Mouse (Mus musculus) CH12.LX (cell line): Measurements from ENCODE around the gene Vmn1r16. TPM values are rescaled to one million over a fixed set of nuclear protein-coding genes. Genes with fewer than 3 reads are reported as not detected.
"Not testable (repeated sequence)": the region's sequence is repeated elsewhere in the genome, so short reads cannot be mapped to it uniquely, and the experiment has no call there.

Source experiments
- DNase-seq: peaks from one replicate; pipeline ENCODE4 v3.0.0-alpha.2; 2013; ENCODE audit errors: extremely low read depth
- H3K27ac ChIP-seq: 2 replicates; pipeline ENCODE4 v1.5.1; 2012; ENCODE audit warnings: low read depth, mild to moderate bottlenecking, control low read depth, moderate library complexity; ENCODE audit not compliant: insufficient read depth
- H3K27me3 ChIP-seq: replicated peaks from 2 replicates; pipeline ENCODE3; 2012; ENCODE audit warnings: inconsistent platforms
- H3K36me3 ChIP-seq, 2 experiments: replicated peaks in 1 of 2; 2 replicates each; pipeline versions ENCODE3 to v1.6.1; 2012; ENCODE audit warnings: inconsistent platforms in 1 of 2, low read length in 1 of 2, mild to moderate bottlenecking in 1 of 2, mixed read lengths in 1 of 2, moderate library complexity in 1 of 2; ENCODE audit not compliant: control insufficient read depth in 1 of 2, insufficient read depth in 1 of 2
- H3K4me1 ChIP-seq, 2 experiments: 2 replicates each; pipeline ENCODE4 v1.6.1; 2012; ENCODE audit warnings: inconsistent platforms in 1 of 2, moderate library complexity in 1 of 2; ENCODE audit not compliant: insufficient read depth in 2 of 2, control insufficient read depth in 1 of 2
- H3K4me2 ChIP-seq: 2 replicates; pipeline ENCODE4 v1.6.1; 2012; ENCODE audit warnings: low read depth, mild to moderate bottlenecking, control low read depth; ENCODE audit not compliant: poor library complexity, insufficient read depth, severe bottlenecking
- H3K4me3 ChIP-seq, 3 experiments: fragments of 150-350 bp in 1 of 3; sonication (generic) in 1 of 3; replicated peaks in 1 of 3; 2 replicates each; pipeline versions ENCODE3 to v1.5.1; 2011 to 2012; ENCODE audit warnings: low read depth in 2 of 3, low read length in 2 of 3, mild to moderate bottlenecking in 2 of 3, moderate library complexity in 2 of 3, control low read depth in 1 of 3, improper control_type of control experiment in 1 of 3, inconsistent platforms in 1 of 3, mixed read lengths in 1 of 3; ENCODE audit not compliant: poor library complexity in 1 of 3
- H3K79me2 ChIP-seq: replicated peaks from 2 replicates; pipeline ENCODE4 v1.6.1; 2012; ENCODE audit warnings: mild to moderate bottlenecking, moderate library complexity; ENCODE audit not compliant: control insufficient read depth, poor library complexity, insufficient read depth, severe bottlenecking; ENCODE audit errors: extremely low read depth
- H3K9ac ChIP-seq: 2 replicates; pipeline ENCODE4 v1.6.1; 2012; ENCODE audit warnings: low read depth, mild to moderate bottlenecking, control low read depth, moderate library complexity; ENCODE audit not compliant: insufficient read depth
- H3K9me3 ChIP-seq: replicated peaks from 2 replicates; pipeline ENCODE3; 2012; ENCODE audit warnings: low read length, inconsistent platforms, mixed read lengths
- E2F4 ChIP-seq: IDR thresholded peaks from 2 replicates; pipeline ENCODE4 v1.6.1; 2011; ENCODE audit warnings: low read depth, low read length, improper control_type of control experiment; ENCODE audit not compliant: insufficient replicate concordance
- EP300 ChIP-seq: IDR thresholded peaks from 2 replicates; pipeline ENCODE4 v1.6.1; 2011; ENCODE audit warnings: low read length, improper control_type of control experiment
- HCFC1 ChIP-seq: IDR thresholded peaks from 2 replicates; pipeline ENCODE4 v1.6.1; 2012; ENCODE audit warnings: low read depth, mild to moderate bottlenecking, inconsistent platforms, low read length, improper control_type of control experiment
- JUN ChIP-seq: IDR thresholded peaks from 2 replicates; pipeline ENCODE4 v1.6.1; 2011; ENCODE audit warnings: low read depth, mild to moderate bottlenecking, low read length, improper control_type of control experiment, moderate library complexity; ENCODE audit not compliant: insufficient read depth
- MEF2A ChIP-seq: IDR thresholded peaks from 2 replicates; pipeline ENCODE4 v1.6.1; 2014; ENCODE audit warnings: low read depth, mild to moderate bottlenecking, inconsistent platforms, low read length, improper control_type of control experiment, borderline replicate concordance
- MXI1 ChIP-seq: IDR thresholded peaks from 2 replicates; pipeline ENCODE4 v1.6.1; 2011; ENCODE audit warnings: mild to moderate bottlenecking, low read depth, low read length, improper control_type of control experiment
- MYC ChIP-seq: IDR thresholded peaks from 2 replicates; pipeline ENCODE4 v1.6.1; 2011; ENCODE audit warnings: low read depth, mild to moderate bottlenecking, improper control_type of control experiment, low read length
- POLR2AphosphoS2 ChIP-seq: IDR thresholded peaks from 2 replicates; pipeline ENCODE4 v1.6.1; 2011; ENCODE audit warnings: low read depth, low read length, improper control_type of control experiment
- SMC3 ChIP-seq: IDR thresholded peaks from 2 replicates; pipeline ENCODE4 v1.6.1; 2011; ENCODE audit warnings: low read depth, low read length, improper control_type of control experiment
- TBP ChIP-seq: conservative IDR thresholded peaks from 2 replicates; pipeline ENCODE4 v1.6.1; 2011; ENCODE audit warnings: low read depth, low read length, improper control_type of control experiment
- TCF12 ChIP-seq: IDR thresholded peaks from 2 replicates; pipeline ENCODE4 v1.6.1; 2014; ENCODE audit warnings: low read depth, mild to moderate bottlenecking, inconsistent platforms, low read length, improper control_type of control experiment
- UBTF ChIP-seq: IDR thresholded peaks from 2 replicates; pipeline ENCODE4 v1.6.1; 2012; ENCODE audit warnings: low read depth, mild to moderate bottlenecking, inconsistent platforms, low read length, improper control_type of control experiment, moderate library complexity
- USF1 ChIP-seq: IDR thresholded peaks from 2 replicates; pipeline ENCODE4 v1.6.1; 2014; ENCODE audit warnings: low read depth, mild to moderate bottlenecking, inconsistent platforms, low read length, improper control_type of control experiment
- USF2 ChIP-seq: conservative IDR thresholded peaks from 2 replicates; pipeline ENCODE4 v1.6.1; 2011; ENCODE audit warnings: low read depth, low read length, improper control_type of control experiment
- ZMIZ1 ChIP-seq: IDR thresholded peaks from 2 replicates; pipeline ENCODE4 v1.6.1; 2012; ENCODE audit warnings: low read depth, mild to moderate bottlenecking, inconsistent platforms, low read length, improper control_type of control experiment
- ZNF384 ChIP-seq: IDR thresholded peaks from 2 replicates; pipeline ENCODE4 v1.6.1; 2012; ENCODE audit warnings: low read depth, low read length, improper control_type of control experiment, inconsistent platforms
- dilution Hi-C: fragments of 300-500 bp; cut with MboI; formaldehyde crosslinking; loops from 2 replicates; pipeline ENCODE4 v1.14.3; 2020; ENCODE audit warnings: low sequenced_read_pairs; ENCODE audit not compliant: extremely low pct_unique_long_range_greater_than_20kb, extremely low pct_ligation_motif_present
- in situ Hi-C: fragments of 300-500 bp; cut with MboI; formaldehyde crosslinking; loops from 3 replicates; pipeline ENCODE4 v1.14.3; 2019; ENCODE audit warnings: low sequenced_read_pairs, low pct_ligation_motif_present, low pct_unique_long_range_greater_than_20kb, mixed read lengths
- polyA plus RNA-seq: library from polyadenylated mRNA; unstranded; fragments of >175 nt; gene quantifications from 2 replicates; pipeline ENCODE4 v1.2.1, GENCODE M21; 2012; ENCODE audit warnings: low read depth; ENCODE audit not compliant: insufficient read length
- total RNA-seq, 2 experiments: library from RNA; depleted of rRNA; stranded (reverse); fragments of 300-350 nt in 1 of 2; fragments of >200 nt in 1 of 2; gene quantifications; 2 replicates each; pipeline ENCODE4 v1.2.3; 2012 to 2014

Vmn1r16 gene
- total RNA-seq (2012; rRNA removed) (not detected in 2 replicates), total RNA-seq (2014; rRNA removed) (not detected in 2 replicates), polyA plus RNA-seq (not detected in 2 replicates)

DNA sequence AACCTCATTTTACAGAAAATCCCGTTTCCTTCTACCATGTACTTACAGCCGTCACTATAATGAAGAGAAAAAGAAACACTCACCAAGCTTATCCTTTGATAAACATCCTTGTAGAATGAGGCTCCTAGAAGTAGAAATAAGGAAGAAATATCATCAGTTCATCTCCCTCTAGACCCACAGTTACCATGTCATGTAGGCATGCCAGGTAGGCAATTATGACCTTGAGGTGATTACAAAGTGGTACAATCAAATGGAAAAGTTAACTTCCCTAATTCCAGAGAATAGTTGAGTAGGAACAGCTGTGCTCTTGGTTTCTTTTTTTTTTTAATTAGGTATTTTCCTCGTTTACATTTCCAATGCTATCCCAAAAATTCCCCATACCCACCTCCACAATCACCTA lies at the start of gene Vmn1r16:
TSS of gene Vmn1r16 (minus strand) at position 101 of the 400 bp plus-strand sequence.
- no peak for TF ChIP-seq TBP
- TF ChIP-seq HCFC1 = no peak
- no peak for TF ChIP-seq MYC
- no peak for TF ChIP-seq UBTF
- no peaks in the 10 kb centered on the region for H3K36me3 ChIP-seq

DNA sequence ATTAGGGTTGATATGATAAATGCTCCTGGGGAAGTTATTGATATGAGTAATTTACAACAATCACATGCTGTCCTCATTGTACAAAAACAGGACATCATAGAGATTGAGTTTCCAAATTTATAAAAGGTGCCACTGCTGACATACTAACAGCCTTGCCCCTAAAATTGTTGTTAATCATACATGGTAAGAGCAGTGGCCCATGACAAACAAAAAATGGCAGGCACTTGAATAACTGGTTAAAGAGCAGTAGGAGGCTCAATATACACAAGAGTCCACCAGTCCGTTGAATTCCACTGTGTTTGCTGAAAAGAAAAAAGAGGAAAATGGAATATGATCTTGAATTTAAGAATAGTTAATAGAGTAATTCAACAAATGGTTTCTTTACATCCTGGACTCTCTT lies 38.2 kb upstream of the Vmn1r16 start:
- no peak overlapping the region for H3K27ac ChIP-seq
- in situ Hi-C loops = no loop called here
- dilution Hi-C loops = no loop called here

More for the DNA sequence above, at the start of gene Vmn1r16:
- Histone ChIP-seq H3K4me2 (no peak within 1 kb of the TSS), H3K79me2 (no peaks in the 10 kb centered on the region), H3K9me3 (no peaks in the 10 kb centered on the region), H3K4me1 (no peaks in the 10 kb centered on the region), H3K27me3 (no peaks in the 10 kb centered on the region), H3K4me3 (no peak within 1 kb of the TSS), H3K9ac (no peak within 1 kb of the TSS), H3K27ac (no peak within 1 kb of the TSS)
- in situ Hi-C loops = no loop called here
- dilution Hi-C loops = no loop called here
- DNase-seq = no peak

DNA sequence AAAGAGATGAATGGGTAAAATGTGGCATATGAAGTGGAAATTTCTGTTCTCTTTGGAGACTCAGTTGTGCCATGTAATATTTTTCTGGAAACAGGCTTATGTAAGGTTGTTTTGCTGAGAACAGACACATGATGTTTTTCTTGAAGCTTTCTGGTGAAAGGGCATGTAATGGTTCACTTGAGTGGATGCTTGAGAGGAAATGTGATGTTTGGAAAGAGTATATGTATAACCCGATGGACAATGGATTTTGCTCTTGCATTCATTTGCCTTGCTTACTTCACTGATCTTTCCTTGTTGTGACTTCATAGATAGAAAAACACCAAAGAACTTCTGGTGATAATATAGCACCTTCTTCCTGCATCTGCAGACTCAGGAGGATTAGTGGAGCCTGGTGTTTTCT lies 36.6 kb upstream of the Vmn1r16 start:
- H3K27me3 ChIP-seq, dilution Hi-C loops, H3K4me1 ChIP-seq, in situ Hi-C loops, H3K36me3 ChIP-seq, H3K4me2 ChIP-seq, H3K4me3 ChIP-seq, H3K9ac ChIP-seq, H3K27ac ChIP-seq, H3K9me3 ChIP-seq, H3K79me2 ChIP-seq, DNase-seq: not testable (repeated sequence)

More for the DNA sequence above, 38.2 kb upstream of the Vmn1r16 start:
- H3K79me2 ChIP-seq = no peaks in the 10 kb centered on the region
- H3K4me2 ChIP-seq = no peak overlapping the region
- no peaks in the 10 kb centered on the region for H3K27me3 ChIP-seq
- H3K36me3 ChIP-seq = no peaks in the 10 kb centered on the region
- TF ChIP-seq HCFC1 = no peak
- TF ChIP-seq POLR2AphosphoS2 = no peak
- no peak for TF ChIP-seq USF2
- no peak for TF ChIP-seq E2F4
- no peak for TF ChIP-seq EP300
- no peak for TF ChIP-seq USF1
- no peak for TF ChIP-seq MYC
- no peak for TF ChIP-seq ZMIZ1
- no peak for TF ChIP-seq MEF2A
- TF ChIP-seq ZNF384 = no peak
- TF ChIP-seq JUN = no peak
- no peak for TF ChIP-seq TCF12
- no peak for TF ChIP-seq MXI1
- TF ChIP-seq SMC3 = no peak
- H3K4me3 ChIP-seq = no peak overlapping the region
- H3K9me3 ChIP-seq = no peaks in the 10 kb centered on the region
- H3K9ac ChIP-seq = no peak overlapping the region
- H3K4me1 ChIP-seq = no peaks in the 10 kb centered on the region
- no peak for DNase-seq
